Mouse (Mus musculus): ENCODE data around the gene Svbp.

DNA sequence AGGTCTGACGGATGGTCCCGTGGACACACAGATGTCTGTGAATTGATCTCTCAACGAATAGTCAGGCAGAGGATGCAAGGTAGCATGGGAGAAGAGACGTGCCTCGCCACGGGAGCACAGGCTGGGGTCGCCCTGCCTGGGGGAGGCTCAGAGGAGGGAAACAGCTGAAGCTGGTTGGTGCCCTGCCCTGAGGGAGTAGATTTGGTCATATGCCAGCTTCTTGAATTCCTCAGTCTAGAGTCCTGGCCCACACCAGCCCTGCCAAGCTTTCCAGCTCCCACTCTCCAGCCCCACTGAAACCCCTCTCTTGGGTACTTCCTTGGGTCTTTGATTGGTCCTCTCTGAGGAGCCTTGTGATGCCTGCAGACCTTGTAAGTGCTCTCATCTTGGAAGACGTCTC lies 21.6 kb downstream of the Svbp start:
- TF ChIP-seq GATA1 (IDR thresholded peaks at IDR 0.05; ENCODE audit: borderline replicate concordance, low read length) = no peak
- TF ChIP-seq FLI1 (IDR thresholded peaks at IDR 0.05; ENCODE audit: low read length) = no peak
